Mouse (Mus musculus) small intestine, adult 2 months (tissue): Measurements from ENCODE around the gene Pvr. TPM values are rescaled to one million over a fixed set of nuclear protein-coding genes. Genes with fewer than 3 reads are reported as not detected.

Experiments used
- H3K27ac ChIP-seq: fragments of 200-500 bp; 2 replicates; pipeline ENCODE4 v1.5.1; 2012; ENCODE audit warnings: low read depth, low read length, control low read depth, inconsistent platforms; ENCODE audit not compliant: insufficient read depth
- H3K27me3 ChIP-seq: fragments of 200-500 bp; 2 replicates; pipeline ENCODE4 v1.6.1; 2012; ENCODE audit warnings: mild to moderate bottlenecking, moderate library complexity, low read length, inconsistent platforms; ENCODE audit not compliant: control insufficient read depth, insufficient read depth
- H3K36me3 ChIP-seq: fragments of 200-500 bp; 2 replicates; pipeline ENCODE4 v1.6.1; 2012; ENCODE audit warnings: mild to moderate bottlenecking, low read length, control low read depth, inconsistent platforms; ENCODE audit not compliant: control insufficient read depth, insufficient read depth
- H3K4me1 ChIP-seq: fragments of 200-500 bp; 2 replicates; pipeline ENCODE4 v1.6.1; 2012; ENCODE audit warnings: low read length, inconsistent platforms, mixed read lengths; ENCODE audit not compliant: control insufficient read depth, insufficient read depth, insufficient read length
- H3K4me3 ChIP-seq: fragments of 200-500 bp; 2 replicates; pipeline ENCODE4 v1.5.1; 2012; ENCODE audit warnings: low read depth, mild to moderate bottlenecking, control low read depth, inconsistent platforms, low read length, moderate library complexity
- CTCF ChIP-seq: fragments of 200-500 bp; IDR thresholded peaks from 2 replicates; pipeline ENCODE4 v1.5.1; 2012; ENCODE audit warnings: low read depth, mild to moderate bottlenecking, control low read depth, inconsistent platforms, low read length, moderate library complexity, mixed read lengths; ENCODE audit not compliant: insufficient replicate concordance, insufficient read length; ENCODE audit errors: extremely low read depth
- POLR2A ChIP-seq: fragments of 200-500 bp; IDR thresholded peaks from 2 replicates; pipeline ENCODE4 v1.6.1; 2012; ENCODE audit warnings: low read depth, mild to moderate bottlenecking, control low read depth, inconsistent platforms, low read length, moderate library complexity
- WGBS: fragments of 180-500 bp; shearing (Covaris S2); methylation state at CpG from one replicate; pipeline ENCODE4 v1.1.7; 2018; 5-methylcytosine and 5-hydroxymethylcytosine counted together
- polyA plus RNA-seq: library from polyadenylated mRNA; depleted of rRNA; stranded (reverse); fragments of >200 nt; gene quantifications from 2 replicates; pipeline ENCODE4 v1.2.3, GENCODE M21; 2012

The Pvr gene
- polyA plus RNA-seq, 1 experiment: 14.3 TPM

DNA sequence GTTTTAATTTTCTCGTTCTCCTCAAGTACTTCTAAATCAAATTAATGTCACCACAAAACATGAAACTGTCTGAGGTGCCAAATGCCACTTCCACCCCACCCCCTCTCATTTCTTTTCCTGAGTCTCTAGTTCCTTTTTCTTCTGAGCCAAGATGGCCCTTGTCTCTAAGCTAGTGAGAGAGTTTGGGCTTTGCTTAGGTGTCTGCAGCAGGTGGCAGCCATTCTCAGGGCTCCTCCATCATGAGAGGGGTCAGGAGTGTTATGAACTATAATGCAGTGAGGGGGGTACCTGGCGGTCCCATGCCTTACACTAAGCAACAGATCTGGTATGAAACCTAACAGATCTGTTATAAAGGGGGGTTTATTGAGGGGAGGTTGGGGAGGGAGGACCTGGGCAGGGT lies 2.4 kb upstream of the Pvr start:
- TF ChIP-seq CTCF: no peak
- TF ChIP-seq POLR2A: no peak
- H3K4me1 ChIP-seq: no peaks in the 10 kb centered on the region
- 65% methylated on average over 2 of the region's 2 CpGs for WGBS
- no peak overlapping the region for H3K4me3 ChIP-seq
- no peak overlapping the region for H3K27ac ChIP-seq
- H3K36me3 ChIP-seq: peaks cover under 1% of the 10 kb centered on the region; the same call in 1 of the 2 replicates
- no peaks in the 10 kb centered on the region for H3K27me3 ChIP-seq

DNA sequence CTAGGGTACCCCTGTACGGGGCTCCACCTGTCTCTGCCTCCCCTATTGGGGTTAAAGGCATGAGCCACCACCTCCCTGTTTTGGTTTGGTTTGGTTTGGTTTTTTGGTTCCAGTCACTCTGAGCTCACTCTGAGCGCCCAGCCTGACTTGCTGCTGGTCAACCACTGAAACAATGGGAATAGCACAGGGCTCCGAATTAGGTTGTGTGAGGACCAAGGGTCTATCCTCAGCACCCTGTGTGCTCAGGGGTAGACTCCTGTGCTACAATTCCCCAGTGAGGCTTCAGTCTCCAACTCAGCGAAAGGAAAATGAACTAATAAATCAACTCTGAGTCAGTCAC lies 824 bp downstream of the Pvr start:
- no peaks in the 10 kb centered on the region for H3K27me3 ChIP-seq
- 12% methylated on average over 4 of the region's 4 CpGs for WGBS
- H3K4me1 ChIP-seq: no peaks in the 10 kb centered on the region
- peak overlapping the region; percentile 81 for H3K27ac ChIP-seq
- peaks cover 16% of the 10 kb centered on the region for H3K36me3 ChIP-seq
- no peak for TF ChIP-seq POLR2A
- no peak for TF ChIP-seq CTCF
- peak overlapping the region; percentile 80 for H3K4me3 ChIP-seq

DNA sequence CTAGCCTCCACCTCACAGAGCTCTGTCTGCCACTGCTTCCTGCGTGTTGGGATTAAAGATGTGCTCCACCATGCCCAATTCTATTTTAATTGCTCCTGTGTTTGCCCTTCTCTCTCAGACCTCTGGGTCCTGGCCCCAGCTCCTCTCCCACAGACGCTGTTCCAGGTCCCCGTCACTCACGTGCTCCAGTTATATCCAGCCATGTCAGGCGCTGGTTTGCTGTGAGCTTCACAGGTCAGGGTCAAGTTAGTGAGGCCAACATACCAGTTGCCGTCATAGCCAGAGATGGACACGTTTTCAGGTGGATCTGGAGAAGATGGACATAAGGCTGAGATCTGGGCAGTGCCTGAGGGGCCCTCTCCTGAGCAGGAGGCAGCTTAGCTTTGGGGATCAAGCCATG lies 6.4 kb downstream of the Pvr start:
- TF ChIP-seq CTCF (no peak), POLR2A (no peak)
- Histone ChIP-seq H3K27ac (peak overlapping the region; percentile 32; the same call in 1 of the 2 replicates), H3K36me3 (peaks cover 23% of the 10 kb centered on the region)

DNA sequence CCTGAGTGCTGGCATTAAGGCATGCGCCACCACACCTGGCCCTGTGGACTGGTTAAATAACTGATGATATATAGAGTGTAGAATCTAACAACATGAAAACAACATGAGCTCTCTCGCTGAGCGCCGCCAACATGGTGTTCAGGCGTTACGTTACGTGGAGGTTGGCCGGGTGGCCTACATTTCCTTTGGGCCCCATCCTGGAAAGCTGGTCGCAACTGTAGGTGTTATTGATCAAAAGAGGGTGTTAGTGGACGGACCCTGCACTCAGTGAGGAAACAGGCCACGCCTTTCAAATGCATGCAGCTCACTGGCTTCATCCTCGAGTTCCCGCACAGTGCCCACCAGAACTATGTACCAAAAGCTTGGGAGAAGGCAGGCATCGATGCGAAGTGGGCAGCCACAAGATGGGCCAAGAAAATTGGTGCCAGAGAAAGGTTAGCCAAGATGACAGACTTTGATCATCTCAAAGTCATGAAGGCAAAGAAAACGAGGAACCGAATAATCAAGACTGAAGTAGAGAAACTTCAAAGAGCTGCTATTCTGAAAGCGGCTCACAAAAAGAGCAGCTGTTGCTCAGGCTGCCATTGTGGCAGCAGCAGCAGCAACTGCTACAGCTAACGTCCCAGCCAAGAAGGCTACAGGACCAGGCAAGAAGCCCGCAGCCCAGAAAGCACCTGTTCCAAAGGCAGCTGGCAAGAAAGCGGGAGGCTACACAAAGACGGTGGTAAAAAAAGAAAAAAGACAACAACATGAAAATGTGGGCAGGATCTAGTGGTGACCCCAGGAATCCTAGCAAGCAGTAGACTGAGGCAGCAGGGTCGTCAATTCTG lies 9.1 kb downstream of the Pvr start:
- no peaks in the 10 kb centered on the region for H3K27me3 ChIP-seq
- 89% methylated on average over 23 of the region's 23 CpGs for WGBS
- peaks cover 27% of the 10 kb centered on the region for H3K36me3 ChIP-seq
- H3K4me1 ChIP-seq: peaks cover 5% of the 10 kb centered on the region; the same call in 1 of the 2 replicates
- TF ChIP-seq CTCF (no peak), POLR2A (no peak)
- H3K27ac ChIP-seq: no peak overlapping the region
- no peak overlapping the region for H3K4me3 ChIP-seq

More for the DNA sequence above, 6.4 kb downstream of the Pvr start:
- WGBS: 85% methylated on average over 7 of the region's 7 CpGs
- Histone ChIP-seq H3K27me3 (no peaks in the 10 kb centered on the region), H3K4me3 (no peak overlapping the region), H3K4me1 (peaks cover 5% of the 10 kb centered on the region; the same call in 1 of the 2 replicates)

DNA sequence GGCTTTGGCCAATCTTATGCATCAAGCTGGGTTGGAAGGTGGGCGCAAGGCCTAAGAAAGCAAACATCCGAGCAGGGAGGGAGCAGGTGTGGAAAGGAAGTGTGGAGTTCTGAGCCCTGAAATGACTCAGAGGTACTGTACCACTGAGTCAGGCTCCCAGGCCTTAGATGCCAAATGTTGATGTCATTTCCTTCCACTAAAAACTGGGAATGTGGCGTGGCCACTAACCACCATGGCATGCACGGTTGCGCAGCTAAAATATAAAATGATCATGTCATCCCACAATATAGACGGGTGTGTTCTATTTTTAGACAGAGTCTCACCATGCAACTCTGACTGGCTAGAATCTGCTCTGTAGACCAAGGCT lies 9.7 kb downstream of the Pvr start:
- H3K4me1 ChIP-seq: peaks cover 5% of the 10 kb centered on the region; the same call in 1 of the 2 replicates
- 85% methylated on average over 6 of the region's 6 CpGs for WGBS
- H3K36me3 ChIP-seq: peaks cover 26% of the 10 kb centered on the region

DNA sequence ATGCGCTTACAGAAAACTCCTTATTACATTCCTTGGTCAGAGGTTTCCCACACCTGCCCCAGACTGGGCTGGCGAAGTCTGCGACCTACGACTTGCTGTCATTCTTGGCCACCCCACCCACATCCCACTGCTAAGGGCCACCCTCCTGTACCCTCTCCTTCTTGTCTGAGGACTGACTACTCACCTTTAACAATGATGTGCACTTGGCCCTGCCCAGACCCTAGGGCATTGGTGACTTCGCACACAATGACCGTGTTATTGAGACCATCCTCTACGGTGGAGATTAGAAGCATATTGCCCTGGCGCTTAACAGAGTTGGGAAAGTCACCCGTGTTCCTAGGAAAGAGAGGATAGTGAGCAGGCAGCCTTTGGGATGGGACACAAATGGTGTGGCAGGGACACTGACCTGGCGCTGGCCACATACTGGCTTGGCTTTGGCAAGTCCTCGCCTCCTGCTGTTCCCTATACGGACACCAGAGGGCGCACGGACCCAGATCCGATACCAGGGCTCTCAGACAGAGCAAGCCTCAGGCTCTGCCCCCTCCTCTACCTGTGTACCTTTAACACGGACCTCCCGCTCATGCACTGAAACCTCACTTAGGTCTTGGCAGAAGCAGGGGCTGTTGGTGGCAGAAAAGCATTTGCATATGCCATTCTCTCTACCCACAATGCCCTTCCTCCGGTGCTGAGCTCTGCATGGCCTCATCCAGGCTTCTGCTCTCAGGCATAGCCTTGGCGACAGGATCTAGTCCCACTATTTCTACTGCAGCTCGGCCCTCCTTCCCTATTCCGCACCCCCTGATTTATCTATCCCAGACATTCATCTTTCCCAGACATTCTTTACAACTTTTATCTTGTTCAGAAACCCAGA lies 10.3 kb downstream of the Pvr start:
- H3K27ac ChIP-seq: no peak overlapping the region
- peaks cover 25% of the 10 kb centered on the region for H3K36me3 ChIP-seq
- peaks cover 5% of the 10 kb centered on the region; the same call in 1 of the 2 replicates for H3K4me1 ChIP-seq
- 50% methylated on average over 21 of the region's 21 CpGs for WGBS
- H3K4me3 ChIP-seq: no peak overlapping the region
- TF ChIP-seq POLR2A (no peak), CTCF (peak; percentile 87)
- no peaks in the 10 kb centered on the region for H3K27me3 ChIP-seq

More for the DNA sequence above, 9.7 kb downstream of the Pvr start:
- H3K27ac ChIP-seq: no peak overlapping the region
- TF ChIP-seq POLR2A: no peak
- no peak for TF ChIP-seq CTCF
- H3K27me3 ChIP-seq: no peaks in the 10 kb centered on the region
- no peak overlapping the region for H3K4me3 ChIP-seq

DNA sequence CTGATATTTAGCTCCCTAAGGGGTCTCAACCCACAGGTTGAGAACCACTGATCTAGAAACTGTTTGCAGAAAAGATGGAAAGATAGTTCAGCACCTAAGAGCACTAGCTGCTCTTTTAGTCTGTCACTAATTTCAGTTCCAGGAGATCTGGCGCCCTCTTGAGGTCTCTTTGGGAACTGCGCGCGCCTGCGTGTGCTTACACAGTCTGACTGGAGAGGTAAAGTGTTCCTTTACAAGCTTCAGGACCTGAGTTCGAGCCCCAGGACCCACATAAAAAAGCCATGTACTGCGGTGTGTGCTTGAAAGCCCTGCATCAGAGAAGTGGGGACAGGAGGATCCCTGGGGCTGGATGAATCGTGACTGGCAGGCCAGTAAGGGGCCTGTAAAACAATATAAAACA lies 31.1 kb downstream of the Pvr start:
- H3K27me3 ChIP-seq: no peaks in the 10 kb centered on the region; the same call in 1 of the 2 replicates
- H3K4me1 ChIP-seq: no peaks in the 10 kb centered on the region
- TF ChIP-seq CTCF (peak; percentile 83; the same call in 1 of the 2 replicates), POLR2A (no peak)
- no peak overlapping the region for H3K4me3 ChIP-seq
- no peak overlapping the region for H3K27ac ChIP-seq
- WGBS: 48% methylated on average over 8 of the region's 8 CpGs
- no peaks in the 10 kb centered on the region for H3K36me3 ChIP-seq
